Mouse (Mus musculus) cerebellum, adult 2 months (tissue): Measurements from ENCODE around the gene Bmp7.

ENCODE experiments used
- CTCF ChIP-seq: fragments of 200-500 bp; IDR thresholded peaks from 2 replicates; pipeline ENCODE4 v1.5.1; 2011; ENCODE audit warnings: low read depth, mild to moderate bottlenecking, control low read depth, low read length, moderate library complexity, borderline replicate concordance; ENCODE audit not compliant: insufficient read depth
- POLR2A ChIP-seq: fragments of 200-500 bp; IDR thresholded peaks from 2 replicates; pipeline ENCODE4 v1.6.1; 2011; ENCODE audit warnings: low read length, control low read depth, borderline replicate concordance; ENCODE audit not compliant: insufficient read depth

DNA sequence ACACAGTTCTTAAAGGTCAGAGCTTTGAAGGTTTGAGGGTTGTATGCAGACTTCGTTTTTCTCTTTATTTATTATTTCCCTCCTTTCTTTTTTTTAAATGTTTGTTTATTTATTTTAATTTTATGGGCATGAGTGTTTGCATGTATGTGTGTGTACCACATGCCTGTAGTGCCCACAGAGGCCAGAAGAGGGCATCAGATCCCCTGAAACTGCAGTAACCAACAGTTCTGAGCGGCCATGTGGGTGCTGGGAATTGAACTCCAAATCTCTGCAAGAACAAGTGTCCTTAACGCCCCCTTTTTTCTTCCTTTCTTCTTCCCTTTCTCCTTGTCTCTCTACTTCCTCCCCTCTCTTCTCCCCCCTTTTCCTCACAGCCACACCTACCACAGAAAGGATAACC lies 20.2 kb upstream of the Bmp7 start:
- TF ChIP-seq CTCF (no peak), POLR2A (no peak)
